Mouse (Mus musculus) B cell, adult 2 months (primary cell): ENCODE results near the gene Ercc6l2.

Experiments used
- DNase-seq, 2 experiments: peaks; one replicate each; pipeline ENCODE4 v3.0.0; 2022

Gene Ercc6l2

GRCm38 (mm10) chr13:63936369-63936768 lies 121.3 kb downstream of the Ercc6l2 start:
- DNase-seq: no peak

GRCm38 (mm10) chr13:63940257-63940656 lies 125.2 kb downstream of the Ercc6l2 start:
- no peak for DNase-seq

DNA sequence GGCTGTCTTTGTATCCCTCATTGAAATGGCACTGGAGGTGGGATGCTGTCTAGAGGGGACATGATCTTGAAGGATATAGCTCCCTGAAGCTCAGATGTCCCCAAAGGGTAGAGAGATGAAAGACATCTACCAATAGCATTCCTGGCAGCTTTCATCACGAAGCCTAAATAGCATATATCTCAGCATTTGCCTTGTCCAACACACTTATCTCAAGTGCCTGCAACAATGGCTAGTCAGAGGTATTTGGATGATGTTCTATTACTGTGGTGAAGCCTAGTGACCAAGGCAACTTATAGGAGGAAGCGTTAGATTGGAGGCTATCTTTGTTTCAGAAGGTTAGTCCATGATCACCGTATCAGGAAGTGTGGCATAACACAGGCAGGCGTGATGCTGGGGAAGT lies 126.1 kb downstream of the Ercc6l2 start:
- no peak for DNase-seq

DNA sequence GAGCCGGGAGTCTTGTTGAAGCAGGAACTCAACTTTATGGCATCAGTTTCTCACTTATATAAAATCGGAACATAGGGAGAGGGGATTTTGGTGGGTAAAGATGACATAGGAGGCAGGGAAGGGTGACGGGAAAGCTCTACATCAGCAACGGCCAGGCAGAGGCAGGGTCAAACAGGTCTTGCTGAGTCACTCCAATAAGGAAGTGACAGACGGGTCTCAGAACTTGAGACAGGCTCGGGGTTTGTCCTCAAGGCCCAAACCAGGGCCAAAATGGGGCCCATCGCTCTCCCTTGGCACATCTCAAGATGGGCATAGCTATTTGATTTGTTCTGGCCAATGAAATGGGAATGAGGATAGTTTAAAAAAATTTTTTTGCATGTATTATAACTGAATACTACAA lies 128.6 kb downstream of the Ercc6l2 start:
- DNase-seq: no peak

DNA sequence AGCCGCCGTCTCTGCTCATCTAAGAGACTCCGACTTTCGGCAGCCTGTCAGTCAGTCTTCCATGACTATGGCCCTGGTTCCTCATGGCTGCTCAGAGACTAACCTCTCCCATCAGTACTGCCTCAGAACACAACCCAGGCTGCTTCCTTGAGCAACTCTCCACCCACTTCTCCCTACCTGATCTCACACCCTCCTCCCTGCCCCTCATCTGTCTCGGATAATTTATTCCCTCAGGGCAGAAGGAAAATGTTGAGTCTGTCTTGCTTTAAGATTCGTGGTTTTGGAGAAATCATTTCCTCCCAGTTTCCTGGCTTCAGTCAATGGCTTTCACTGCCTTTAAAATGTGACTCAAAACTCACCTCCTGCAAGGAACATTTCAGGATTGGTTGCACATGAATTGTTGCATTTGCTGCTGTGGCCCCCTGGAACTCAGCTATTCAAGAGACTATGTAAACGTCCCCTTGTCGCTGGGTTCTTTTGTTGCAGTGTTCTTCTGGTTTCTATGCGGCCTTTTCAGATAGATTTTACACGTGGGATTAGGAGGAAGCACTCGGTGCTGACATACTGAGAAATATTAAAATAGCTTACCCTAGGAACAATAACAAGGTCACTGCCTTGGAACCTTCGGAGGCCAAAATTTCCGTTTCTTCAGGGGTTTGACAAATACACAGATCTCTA lies 129.4 kb downstream of the Ercc6l2 start:
- no peak for DNase-seq
